Mouse (Mus musculus): Measurements from ENCODE around the gene Zfp42.
"Not testable (repeated sequence)": the region's sequence is repeated elsewhere in the genome, so short reads cannot be mapped to it uniquely, and the experiment has no call there.

The Zfp42 gene

GRCm38 (mm10) chr8:43306896-43307295 lies at the start of gene Zfp42:
Zfp42 (minus strand) TSS chr8:43306980.
- DNase-seq, result no peak

DNA sequence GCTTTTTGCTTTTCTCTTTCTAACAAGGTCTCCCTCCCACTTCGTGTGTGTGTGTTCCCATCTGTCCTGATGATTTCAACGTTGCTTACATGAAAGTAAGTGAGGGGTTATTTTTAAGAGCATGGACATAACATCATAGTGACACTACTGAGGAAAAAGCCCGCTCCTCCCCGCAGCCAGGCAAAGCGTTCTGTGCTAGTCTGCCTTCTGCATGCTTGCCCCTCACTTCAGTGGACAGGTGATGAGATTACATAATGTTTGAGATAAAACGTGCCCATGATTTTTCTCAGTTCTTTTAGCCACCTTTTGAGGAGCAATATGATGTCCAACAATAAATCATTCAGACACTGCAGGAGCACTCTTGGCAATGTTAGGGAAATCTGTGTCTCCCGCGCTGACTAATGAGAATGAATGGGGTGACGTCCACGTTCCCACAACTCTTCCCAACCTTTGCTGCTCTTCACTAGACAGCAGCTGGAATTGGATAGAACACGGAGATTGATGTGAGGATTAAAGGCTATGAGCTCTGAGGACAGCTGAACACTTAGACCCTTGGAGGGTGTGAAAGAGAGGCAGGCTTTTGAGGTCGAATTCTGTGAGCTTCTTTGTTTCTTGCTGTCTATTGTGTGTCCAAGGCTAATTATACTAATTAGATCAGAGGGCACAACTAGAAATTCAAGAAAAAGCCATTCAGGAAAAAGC lies 49.4 kb upstream of the Zfp42 start:
- peak; percentile 86 for DNase-seq

GRCm38 (mm10) chr8:43352241-43352640 lies 45.5 kb upstream of the Zfp42 start:
- not testable (repeated sequence) for DNase-seq

- DNase-seq, result no peak
Measured at GRCm38 (mm10) chr8:43338555-43338954, 31.8 kb upstream of the Zfp42 start.

GRCm38 (mm10) chr8:43333465-43333864 lies 26.7 kb upstream of the Zfp42 start:
- DNase-seq, result peak; percentile 49

DNA sequence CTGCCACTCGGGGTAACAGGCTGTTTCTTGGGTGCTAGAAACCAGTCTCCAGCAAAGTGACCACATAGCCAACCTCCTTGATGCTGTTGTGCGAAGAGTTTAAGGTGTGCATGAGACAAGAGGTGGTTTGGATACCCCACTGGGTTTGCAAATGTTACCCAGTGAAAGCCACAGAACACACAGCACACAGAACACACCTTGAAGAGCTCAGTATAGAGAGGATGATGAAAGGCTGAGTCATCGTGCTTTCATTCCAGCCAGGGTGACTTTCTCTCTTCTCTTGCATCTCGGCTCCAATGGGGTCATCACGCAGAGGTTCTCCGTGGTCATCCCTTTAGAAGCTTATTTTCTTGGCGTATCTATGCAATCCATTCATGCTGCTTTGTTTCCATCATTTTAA lies 24.9 kb upstream of the Zfp42 start:
- no peak for DNase-seq

DNA sequence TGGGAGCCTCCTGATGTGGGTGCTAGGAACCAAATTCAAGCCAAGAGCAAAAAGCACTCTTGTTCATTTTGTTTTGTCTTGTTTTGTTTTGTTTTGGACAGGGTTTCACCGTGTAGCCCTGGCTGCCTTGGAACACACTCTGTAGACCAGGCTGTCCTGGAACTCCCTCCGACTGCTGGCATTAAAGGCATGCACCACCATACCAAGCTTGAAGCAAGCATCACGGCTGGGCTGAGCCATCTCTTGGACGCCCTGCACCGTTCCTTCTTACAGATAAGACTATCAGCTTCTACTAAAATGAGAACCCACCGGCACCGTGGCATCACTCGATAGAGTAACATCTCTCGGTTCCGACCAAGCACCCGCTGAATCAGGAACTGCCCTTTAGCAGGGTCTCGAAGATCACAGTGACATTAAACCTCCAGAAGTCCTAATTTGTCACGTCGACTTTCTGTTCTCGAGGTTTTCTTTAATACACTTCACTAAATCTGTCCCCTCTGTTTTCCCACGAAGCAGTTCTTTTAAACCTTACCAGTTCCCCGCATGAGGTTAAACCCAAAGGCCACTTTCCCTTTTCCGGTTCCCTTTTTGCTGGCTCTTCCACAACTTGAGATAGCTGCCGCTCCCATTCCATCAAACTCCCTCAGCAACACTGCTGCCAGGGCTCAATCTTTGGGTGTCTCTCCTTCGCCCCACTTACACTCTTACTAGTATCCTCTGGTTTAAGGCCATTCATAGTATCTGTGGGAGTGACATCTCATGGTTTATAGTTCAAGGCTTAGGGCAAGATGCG lies 23.3 kb upstream of the Zfp42 start:
- DNase-seq, result no peak

- DNase-seq, result no peak
Measured at GRCm38 (mm10) chr8:43328666-43329065, 21.9 kb upstream of the Zfp42 start.

DNA sequence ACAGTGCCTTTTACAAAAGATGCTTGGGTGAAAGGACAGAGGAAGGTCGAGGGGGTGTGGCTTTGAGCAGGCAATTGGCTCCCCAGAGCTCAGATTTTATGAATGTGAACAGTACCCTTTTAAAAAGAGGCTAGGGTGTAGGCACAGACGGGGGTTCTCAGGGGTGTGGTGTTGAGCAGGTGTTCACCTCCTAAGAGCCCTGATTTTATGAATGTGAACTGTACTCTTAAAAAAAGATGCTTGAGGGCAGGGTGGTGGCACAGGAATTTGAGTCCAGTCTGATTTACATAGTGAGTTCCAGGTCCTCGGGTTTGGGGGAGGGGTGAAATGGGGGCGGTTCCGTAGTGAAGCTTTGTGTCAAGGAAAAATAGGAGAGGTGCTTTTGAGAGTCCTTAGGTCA lies 14.0 kb upstream of the Zfp42 start:
- no peak for DNase-seq

DNA sequence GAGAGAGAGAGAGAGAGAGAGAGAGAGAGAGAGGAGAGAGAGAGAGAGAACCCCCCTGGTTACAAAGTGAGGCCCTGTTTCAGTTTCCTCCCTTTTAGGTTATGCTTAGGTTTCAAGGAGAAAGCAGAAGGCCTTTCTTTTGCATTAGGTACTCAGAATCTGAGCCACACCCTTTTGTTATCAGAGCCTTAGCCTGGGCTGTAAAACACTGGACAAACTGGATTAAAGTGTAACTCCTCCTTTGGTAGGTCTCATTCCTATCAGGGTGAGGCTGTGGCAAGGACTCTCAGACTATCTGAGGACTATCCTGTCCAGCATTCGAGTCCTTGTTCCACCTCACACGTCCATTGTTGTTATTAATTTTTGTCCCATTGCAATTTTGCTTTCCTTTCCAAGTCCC lies 1.4 kb upstream of the Zfp42 start:
- DNase-seq, result no peak

DNA sequence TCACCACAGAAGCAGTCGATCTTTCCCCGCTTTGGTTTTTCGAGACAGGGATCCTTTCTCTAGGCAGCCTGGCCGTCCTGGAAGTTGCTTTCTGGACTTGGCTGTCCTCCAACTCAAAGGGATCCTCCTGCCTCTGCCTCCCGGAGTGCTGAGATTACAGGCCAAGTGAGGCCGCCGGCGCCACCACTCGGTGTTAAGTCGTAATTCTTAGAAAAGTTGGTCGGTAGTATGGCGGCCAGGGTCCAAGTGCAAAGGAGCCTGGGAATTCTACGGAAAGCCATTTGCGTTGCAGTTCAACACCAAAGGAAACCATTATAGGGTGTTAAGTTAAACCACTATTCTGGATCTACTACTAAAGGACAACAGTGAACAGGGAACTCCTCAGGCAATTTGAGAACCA lies 1.1 kb downstream of the Zfp42 start:
- DNase-seq, result no peak

DNA sequence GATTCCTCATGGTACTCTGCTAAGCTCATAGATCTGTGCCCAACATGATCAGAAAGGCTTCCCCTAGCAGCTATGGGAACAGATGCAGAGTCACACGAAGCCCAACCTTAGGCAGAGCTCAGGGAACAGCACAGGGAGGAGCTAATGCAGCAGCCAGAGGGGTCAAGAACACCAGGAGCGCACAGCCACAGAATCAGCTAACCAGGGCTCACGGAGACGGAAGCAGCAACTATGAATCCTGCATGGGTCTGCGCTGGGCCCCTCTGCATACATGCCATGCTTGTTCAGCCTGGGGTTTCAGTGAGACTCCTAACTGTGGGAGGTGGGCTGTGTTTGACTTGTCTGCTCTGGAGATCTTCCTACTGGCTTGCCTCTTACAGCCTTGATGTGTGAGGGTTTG lies 7.0 kb downstream of the Zfp42 start:
- no peak for DNase-seq

- DNase-seq, result no peak
Measured at GRCm38 (mm10) chr8:43295826-43296225, 11.0 kb downstream of the Zfp42 start.

- DNase-seq, result no peak
Measured at GRCm38 (mm10) chr8:43294191-43294590, 12.6 kb downstream of the Zfp42 start.

DNA sequence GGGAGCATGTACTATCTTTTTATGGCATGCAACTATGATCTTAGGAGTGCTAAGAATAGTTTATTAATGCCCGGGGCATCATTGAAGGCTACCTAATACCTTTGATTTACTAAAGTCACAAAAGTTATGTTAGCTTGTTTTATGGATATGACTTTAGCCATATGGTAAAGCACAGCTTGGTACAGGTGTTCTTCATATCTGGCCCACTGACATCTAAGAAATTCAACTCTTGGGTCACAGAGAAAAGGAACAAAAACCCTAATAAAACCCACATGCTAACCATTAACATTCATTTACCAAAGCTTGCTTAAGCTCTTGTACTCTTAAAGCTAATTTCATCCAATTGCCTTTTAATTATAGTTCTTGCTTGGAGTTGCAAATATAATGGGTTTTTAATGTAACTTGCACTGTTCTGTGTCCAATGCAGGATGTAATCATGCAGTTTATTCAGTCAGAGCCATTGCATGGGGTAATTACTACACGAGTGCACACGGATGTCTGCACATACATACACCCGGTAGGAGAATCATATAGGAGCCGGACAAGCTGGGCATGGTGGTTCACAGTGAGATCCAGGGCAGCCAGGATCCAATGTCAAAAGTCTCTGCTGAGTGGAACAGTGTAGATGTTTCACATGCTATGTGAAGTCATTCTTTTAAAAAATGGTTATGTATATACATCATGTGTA lies 16.2 kb downstream of the Zfp42 start:
- DNase-seq, result no peak

- DNase-seq, result no peak
Measured at GRCm38 (mm10) chr8:43289781-43290180, 17.0 kb downstream of the Zfp42 start.

GRCm38 (mm10) chr8:43288840-43289239 lies 17.9 kb downstream of the Zfp42 start:
- no peak for DNase-seq

- no peak for DNase-seq
Measured at GRCm38 (mm10) chr8:43287456-43287855, 19.3 kb downstream of the Zfp42 start.

DNA sequence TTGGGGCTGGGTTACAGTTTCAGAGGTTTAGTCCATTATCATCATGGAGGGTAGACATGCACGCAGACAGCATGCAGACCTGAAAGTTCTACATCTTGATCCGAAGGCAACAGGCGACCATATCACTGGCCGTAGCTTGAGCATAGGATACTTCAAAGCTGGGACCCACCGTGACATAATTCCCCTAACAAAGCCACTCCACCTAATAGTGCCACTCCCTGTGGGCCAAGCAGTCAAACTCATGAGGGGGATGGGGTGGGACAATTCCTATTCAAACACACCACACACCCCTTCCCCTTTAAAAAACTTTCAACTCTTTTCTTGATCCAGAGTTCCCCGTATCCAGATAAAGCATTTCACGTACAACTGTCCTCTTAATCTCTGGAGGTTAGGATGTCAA lies 23.5 kb downstream of the Zfp42 start:
- no peak for DNase-seq

GRCm38 (mm10) chr8:43278397-43278796 lies 28.4 kb downstream of the Zfp42 start:
- DNase-seq, result no peak

GRCm38 (mm10) chr8:43260961-43261360 lies 45.8 kb downstream of the Zfp42 start:
- no peak for DNase-seq

- DNase-seq, result no peak
Measured at GRCm38 (mm10) chr8:43257886-43258285, 48.9 kb downstream of the Zfp42 start.

- DNase-seq, result no peak
Measured at GRCm38 (mm10) chr8:43255695-43256094, 51.1 kb downstream of the Zfp42 start.

DNA sequence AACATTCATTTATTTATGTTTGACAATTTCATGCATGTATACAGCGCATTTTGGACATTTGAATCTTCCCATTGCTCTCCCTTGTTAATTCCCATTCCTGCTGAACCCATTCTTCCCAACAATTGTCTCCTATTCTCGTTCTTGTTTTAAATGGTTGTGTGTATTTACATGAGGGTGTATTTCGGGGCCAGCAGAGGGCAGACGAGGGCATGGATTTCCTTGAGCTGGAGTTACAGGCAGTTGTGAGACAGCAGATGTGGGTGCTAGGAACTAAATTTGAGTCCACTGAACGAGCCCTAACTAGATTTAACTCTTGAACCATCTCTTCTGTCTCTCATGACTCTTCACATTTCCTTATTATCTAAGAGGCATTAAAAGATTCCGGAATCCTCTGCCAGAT lies 55.1 kb downstream of the Zfp42 start:
- DNase-seq, result no peak
